ENCODE assay signal across 28 mouse cellular contexts in genomic region chr17:34717401-34717800, GRCm38 (mm10). TPM values are rescaled to one million over a fixed set of nuclear protein-coding genes. Genes with fewer than 3 reads are reported as not detected.
"Had no signal": no experiment of that assay in that cellular context is flagged by ENCODE, and none has a peak within 500 bp of the region (broad histone marks: within the 10 kb centered on the region; RNA-seq: fewer than 3 reads in every experiment).

No protein-coding gene starts in this region.

- DNase-seq: gastrocnemius, postnatal 14 days; gastrocnemius, postnatal 36 days; heart, adult 11 months; heart, adult 2 months; heart, postnatal 14 days; heart, postnatal 36 days; kidney, adult 11 months; kidney, adult 2 months; kidney, adult 9 months; kidney, postnatal 14 days; kidney, postnatal 36 days; layer of hippocampus, adult 9-11 months; layer of hippocampus, postnatal 36 days; left cerebral cortex, postnatal 4 days had no signal

- H3K9ac ChIP-seq: heart, embryonic 13.5 days; heart, embryonic 15.5 days; hindbrain, embryonic 15.5 days; kidney, embryonic 15.5 days; limb, embryonic 13.5 days; limb, embryonic 15.5 days; liver, embryonic 12.5 days; liver, embryonic 14.5 days had no signal

- H3K27me3 ChIP-seq: heart, embryonic 13.5 days; hindbrain, embryonic 15.5 days; kidney, embryonic 15.5 days; limb, embryonic 13.5 days; limb, embryonic 15.5 days had no signal

- H3K4me2 ChIP-seq: heart, embryonic 11.5 days; heart, embryonic 13.5 days; heart, embryonic 15.5 days; hindbrain, embryonic 15.5 days; kidney, embryonic 15.5 days; limb, embryonic 13.5 days; limb, embryonic 15.5 days; liver, embryonic 12.5 days had no signal

- H3K9me3 ChIP-seq: heart, embryonic 13.5 days; heart, embryonic 15.5 days; hindbrain, embryonic 15.5 days; kidney, embryonic 15.5 days; limb, embryonic 13.5 days; limb, embryonic 15.5 days; liver, embryonic 12.5 days had no signal

- H3K4me1 ChIP-seq: heart, embryonic 13.5 days; heart, embryonic 15.5 days; hindbrain, embryonic 15.5 days; kidney, embryonic 15.5 days; limb, embryonic 13.5 days; limb, embryonic 15.5 days; liver, embryonic 12.5 days had no signal

- H3K27ac ChIP-seq: heart, adult 2 months; heart, embryonic 13.5 days; heart, embryonic 15.5 days; hindbrain, embryonic 15.5 days; hindbrain, postnatal 0 days; kidney, embryonic 15.5 days; kidney, postnatal 0 days; limb, embryonic 13.5 days; limb, embryonic 15.5 days; liver, embryonic 12.5 days; liver, embryonic 14.5 days had no signal

- H3K4me3 ChIP-seq: heart, adult 2 months; heart, embryonic 13.5 days; heart, embryonic 15.5 days; hindbrain, embryonic 15.5 days; kidney, embryonic 15.5 days; limb, embryonic 13.5 days; limb, embryonic 15.5 days; liver, embryonic 12.5 days had no signal

- H3K36me3 ChIP-seq: heart, embryonic 13.5 days; heart, embryonic 15.5 days; hindbrain, embryonic 15.5 days; kidney, embryonic 15.5 days; limb, embryonic 13.5 days; limb, embryonic 15.5 days; liver, embryonic 12.5 days had no signal

- ATAC-seq: hindbrain, postnatal 0 days; intestine, embryonic 16.5 days; liver, embryonic 12.5 days had no signal

RNA-seq across cellular contexts. Expression of gene C4b, which starts 26.3 kb away (rescaled TPM):
- polyA plus RNA-seq: heart, embryonic 11.5 days; hindbrain, embryonic 11.5 days; limb, embryonic 11.5 days had no signal

RNA-seq across cellular contexts. Expression of gene Tnxb, which starts 47.1 kb away (rescaled TPM):
- polyA plus RNA-seq: limb, embryonic 11.5 days had no signal
